Mouse (Mus musculus) megakaryocyte progenitor cell, adult 5-6 weeks (primary cell): ENCODE data around the gene Arhgap30. TPM values are rescaled to one million over a fixed set of nuclear protein-coding genes. Genes with fewer than 3 reads are reported as not detected.

ENCODE experiments used
- ATAC-seq: replicated peaks from 2 replicates; pipeline ENCODE4 v1.8.0; 2016; ENCODE audit warnings: mild to moderate bottlenecking, moderate TSS enrichment, inconsistent platforms; ENCODE audit not compliant: poor library complexity
- total RNA-seq, 2 experiments: library from RNA; stranded (forward) in 1 of 2; stranded (reverse) in 1 of 2; fragments of 157-497, 149-512 nt in 1 of 2; fragments of 200-1000 nt in 1 of 2; gene quantifications; 2 replicates each; pipeline versions ENCODE4 v1.2.3 to v1.2.4; 2015 to 2017

Arhgap30 gene
- total RNA-seq, 2 experiments from 2014 or later, result 31.7 to 68.0 TPM

DNA sequence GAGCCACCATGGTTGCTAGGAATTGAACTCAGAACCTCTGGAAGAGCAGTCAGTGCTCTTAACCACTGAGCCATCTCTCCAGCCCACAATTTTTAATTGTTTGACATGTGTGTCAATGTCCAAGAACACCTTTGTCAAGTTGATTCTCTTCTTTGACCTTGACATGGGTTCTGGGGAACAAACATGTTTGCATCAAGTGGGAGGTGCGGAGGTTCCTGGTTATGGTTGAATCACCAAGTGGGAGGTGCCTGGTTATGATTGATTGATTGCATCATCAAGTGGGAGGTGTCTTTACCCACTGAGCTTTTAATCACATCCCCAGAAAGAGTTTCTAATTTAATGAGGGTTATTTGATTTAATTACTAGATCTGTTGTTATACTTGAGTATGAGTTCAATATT lies 68.8 kb downstream of the Arhgap30 start:
- ATAC-seq, result no peak

DNA sequence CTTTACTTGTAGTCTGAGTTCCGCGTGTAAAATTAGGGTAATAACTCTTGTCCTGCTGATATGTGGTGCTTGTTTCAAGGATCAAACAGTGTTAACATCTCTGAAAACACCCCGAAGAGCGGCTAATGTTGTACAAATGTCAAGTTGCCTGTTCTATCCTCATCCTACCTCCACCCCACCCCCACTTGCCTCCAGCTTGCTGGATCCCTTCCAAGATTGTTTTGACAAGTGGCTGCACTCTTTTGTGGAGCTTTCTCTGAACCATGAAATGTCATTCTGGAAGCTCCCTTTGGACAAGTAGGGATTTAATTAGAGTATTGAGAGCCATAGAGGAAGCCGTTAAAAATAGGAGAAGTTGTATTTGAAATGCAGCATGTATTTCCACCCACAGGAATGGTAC lies 71.0 kb downstream of the Arhgap30 start:
- no peak for ATAC-seq

Other genes starting within 250 kb of the Arhgap30 start
- gene Sdhc, start 238.4 kb upstream of the Arhgap30 start, total RNA-seq (2015), result 154 and 160 TPM in 2 replicates
- 63.2 and 69.4 TPM in 2 replicates for gene Sdhc, start 238.4 kb upstream of the Arhgap30 start, total RNA-seq (2017)
- gene Mpz, start 238.2 kb upstream of the Arhgap30 start, total RNA-seq (2015), result not detected in 2 replicates
- not detected in 2 replicates for gene Mpz, start 238.2 kb upstream of the Arhgap30 start, total RNA-seq (2017)
- 12.8 and 14.4 TPM in 2 replicates for gene Pcp4l1, start 192.7 kb upstream of the Arhgap30 start, total RNA-seq (2015)
- 7.1 and 8.5 TPM in 2 replicates for gene Pcp4l1, start 192.7 kb upstream of the Arhgap30 start, total RNA-seq (2017)
- gene Nr1i3, start 175.0 kb upstream of the Arhgap30 start, total RNA-seq (2015), result not detected in 2 replicates
- gene Nr1i3, start 175.0 kb upstream of the Arhgap30 start, total RNA-seq (2017), result 0.12 and 0.17 TPM in 2 replicates
- gene Tomm40l, start 166.4 kb upstream of the Arhgap30 start, total RNA-seq (2015), result 13.0 and 15.4 TPM in 2 replicates
- 18.2 and 25.7 TPM in 2 replicates for gene Tomm40l, start 166.4 kb upstream of the Arhgap30 start, total RNA-seq (2017)
- 0.94 and 2.3 TPM in 2 replicates for gene Apoa2, start 163.9 kb upstream of the Arhgap30 start, total RNA-seq (2015)
- gene Apoa2, start 163.9 kb upstream of the Arhgap30 start, total RNA-seq (2017), result not detected in 2 replicates
- gene Fcer1g, start 154.6 kb upstream of the Arhgap30 start, total RNA-seq (2015), result 293 and 379 TPM in 2 replicates
- 101 and 178 TPM in 2 replicates for gene Fcer1g, start 154.6 kb upstream of the Arhgap30 start, total RNA-seq (2017)
- not detected in 2 replicates for gene Adamts4, start 138.5 kb upstream of the Arhgap30 start, total RNA-seq (2015)
- gene Adamts4, start 138.5 kb upstream of the Arhgap30 start, total RNA-seq (2017), result not detected in 2 replicates
- 255 and 280 TPM in 2 replicates for gene Ndufs2, start 137.6 kb upstream of the Arhgap30 start, total RNA-seq (2015)
- gene Ndufs2, start 137.6 kb upstream of the Arhgap30 start, total RNA-seq (2017), result 323 and 395 TPM in 2 replicates
- gene B4galt3, start 118.6 kb upstream of the Arhgap30 start, total RNA-seq (2015), result 14.7 and 16.1 TPM in 2 replicates
- 18.0 and 22.6 TPM in 2 replicates for gene B4galt3, start 118.6 kb upstream of the Arhgap30 start, total RNA-seq (2017)
- gene Ppox, start 107.8 kb upstream of the Arhgap30 start, total RNA-seq (2015), result 18.0 and 20.2 TPM in 2 replicates
- gene Ppox, start 107.8 kb upstream of the Arhgap30 start, total RNA-seq (2017), result 10.3 and 15.0 TPM in 2 replicates
- 36.0 and 38.2 TPM in 2 replicates for gene Usp21, start 101.0 kb upstream of the Arhgap30 start, total RNA-seq (2015)
- gene Usp21, start 101.0 kb upstream of the Arhgap30 start, total RNA-seq (2017), result 18.7 and 24.5 TPM in 2 replicates
- gene Ufc1, start 93.9 kb upstream of the Arhgap30 start, total RNA-seq (2015), result 127 and 149 TPM in 2 replicates
- gene Ufc1, start 93.9 kb upstream of the Arhgap30 start, total RNA-seq (2017), result 93.2 and 115 TPM in 2 replicates
- 24.6 and 25.4 TPM in 2 replicates for gene Dedd, start 59.8 kb upstream of the Arhgap30 start, total RNA-seq (2015)
- gene Dedd, start 59.8 kb upstream of the Arhgap30 start, total RNA-seq (2017), result 11.6 and 18.6 TPM in 2 replicates
- gene Nit1, start 43.3 kb upstream of the Arhgap30 start, total RNA-seq (2015), result 7.6 and 9.8 TPM in 2 replicates
- gene Nit1, start 43.3 kb upstream of the Arhgap30 start, total RNA-seq (2017), result 31.7 and 34.1 TPM in 2 replicates
- 50.2 and 52.3 TPM in 2 replicates for gene Pfdn2, start 43.3 kb upstream of the Arhgap30 start, total RNA-seq (2015)
- gene Pfdn2, start 43.3 kb upstream of the Arhgap30 start, total RNA-seq (2017), result 35.5 and 52.3 TPM in 2 replicates
- gene Klhdc9, start 28.2 kb upstream of the Arhgap30 start, total RNA-seq (2015), result 0.96 TPM in 1 of 2 replicates, not detected in the other
- 0.33 and 0.71 TPM in 2 replicates for gene Klhdc9, start 28.2 kb upstream of the Arhgap30 start, total RNA-seq (2017)
- 0.15 and 0.49 TPM in 2 replicates for gene Nectin4, start 18.9 kb upstream of the Arhgap30 start, total RNA-seq (2015)
- gene Nectin4, start 18.9 kb upstream of the Arhgap30 start, total RNA-seq (2017), result 0.37 and 0.84 TPM in 2 replicates
- gene Usf1, start 22.4 kb downstream of the Arhgap30 start, total RNA-seq (2015), result 16.3 and 17.1 TPM in 2 replicates
- 61.3 and 64.3 TPM in 2 replicates for gene Usf1, start 22.4 kb downstream of the Arhgap30 start, total RNA-seq (2017)
- 0.42 and 0.67 TPM in 2 replicates for gene Tstd1, start 29.9 kb downstream of the Arhgap30 start, total RNA-seq (2015)
- 1.9 and 3.8 TPM in 2 replicates for gene Tstd1, start 29.9 kb downstream of the Arhgap30 start, total RNA-seq (2017)
- gene F11r, start 48.6 kb downstream of the Arhgap30 start, total RNA-seq (2015), result 0.15 and 0.44 TPM in 2 replicates
- gene F11r, start 48.6 kb downstream of the Arhgap30 start, total RNA-seq (2017), result 0.68 TPM in 1 of 2 replicates, not detected in the other
- 5.1 and 5.8 TPM in 2 replicates for gene Alyref2, start 114.5 kb downstream of the Arhgap30 start, total RNA-seq (2015)
- 9.1 and 10.8 TPM in 2 replicates for gene Alyref2, start 114.5 kb downstream of the Arhgap30 start, total RNA-seq (2017)
- not detected in 2 replicates for gene Itln1, start 146.3 kb downstream of the Arhgap30 start, total RNA-seq (2015)
- not detected in 2 replicates for gene Itln1, start 146.3 kb downstream of the Arhgap30 start, total RNA-seq (2017)
- 5.0 and 6.5 TPM in 2 replicates for gene Cd244a, start 170.2 kb downstream of the Arhgap30 start, total RNA-seq (2015)
- gene Cd244a, start 170.2 kb downstream of the Arhgap30 start, total RNA-seq (2017), result 6.1 and 9.8 TPM in 2 replicates
- gene Ly9, start 218.5 kb downstream of the Arhgap30 start, total RNA-seq (2015), result 18.9 and 20.7 TPM in 2 replicates
- gene Ly9, start 218.5 kb downstream of the Arhgap30 start, total RNA-seq (2017), result 29.4 and 30.0 TPM in 2 replicates